Mouse (Mus musculus) cerebellum, adult 2 months (tissue): ENCODE data around the gene Pfkfb2.

Experiments used
- CTCF ChIP-seq: fragments of 200-500 bp; IDR thresholded peaks from 2 replicates; pipeline ENCODE4 v1.5.1; 2011; ENCODE audit warnings: low read depth, mild to moderate bottlenecking, control low read depth, low read length, moderate library complexity, borderline replicate concordance; ENCODE audit not compliant: insufficient read depth
- POLR2A ChIP-seq: fragments of 200-500 bp; IDR thresholded peaks from 2 replicates; pipeline ENCODE4 v1.6.1; 2011; ENCODE audit warnings: low read length, control low read depth, borderline replicate concordance; ENCODE audit not compliant: insufficient read depth

DNA sequence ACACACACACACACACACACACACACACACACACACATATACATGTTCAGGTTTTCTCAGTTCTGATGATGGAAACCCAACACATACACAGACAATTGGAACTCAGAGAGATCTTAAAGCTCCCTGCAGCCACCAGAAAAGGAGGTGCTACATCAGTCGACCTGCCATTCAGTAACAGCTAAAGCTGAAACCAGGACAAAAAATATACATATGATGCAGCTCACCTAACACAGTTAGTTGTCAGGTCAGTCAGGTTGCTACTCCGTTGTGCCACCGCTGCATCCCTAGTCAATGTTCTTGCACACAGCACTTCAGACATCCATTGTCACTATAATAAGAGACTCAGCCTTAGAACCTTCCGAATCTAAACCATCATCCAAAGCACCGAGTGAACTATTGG, 15.9 kb upstream of the Pfkfb2 start:
- no peak for TF ChIP-seq CTCF
- no peak for TF ChIP-seq POLR2A
